Mouse (Mus musculus) midbrain, embryonic 11.5 days (tissue): ENCODE measurements around the gene Tmem260. TPM values are rescaled to one million over a fixed set of nuclear protein-coding genes. Genes with fewer than 3 reads are reported as not detected.
"Not testable (repeated sequence)": the region's sequence is repeated elsewhere in the genome, so short reads cannot be mapped to it uniquely, and the experiment has no call there.

Experiments
- ATAC-seq: fragments of 200-750 bp; cut with Nextera tagmentation; 2 replicates; pipeline ENCODE4 v1.8.0; 2017; ENCODE audit warnings: moderate TSS enrichment, moderate library complexity; ENCODE audit not compliant: low FRiP score
- DNase-seq: peaks from one replicate; pipeline ENCODE4 v3.0.0; 2015; ENCODE audit warnings: low spot score; ENCODE audit errors: missing footprints
- H3K27ac ChIP-seq: fragments of 300-500 bp; sonication (generic); 2 replicates; pipeline ENCODE4 v1.5.1; 2014; ENCODE audit warnings: low read depth, low read length
- H3K27me3 ChIP-seq: fragments of 300-500 bp; sonication (generic); 2 replicates; pipeline ENCODE4 v1.6.1; 2014; ENCODE audit warnings: mild to moderate bottlenecking, low read length, moderate library complexity, mixed read lengths; ENCODE audit not compliant: control insufficient read depth, insufficient read depth
- H3K36me3 ChIP-seq: fragments of 300-500 bp; sonication (generic); 2 replicates; pipeline ENCODE4 v1.6.1; 2014; ENCODE audit warnings: mild to moderate bottlenecking, low read length, moderate library complexity, mixed read lengths; ENCODE audit not compliant: control insufficient read depth, insufficient read depth
- H3K4me1 ChIP-seq: fragments of 300-500 bp; sonication (generic); 2 replicates; pipeline ENCODE4 v1.6.1; 2014; ENCODE audit warnings: low read length; ENCODE audit not compliant: control insufficient read depth, insufficient read depth
- H3K4me2 ChIP-seq: fragments of 300-500 bp; sonication (generic); 2 replicates; pipeline ENCODE4 v1.6.1; 2014; ENCODE audit warnings: mild to moderate bottlenecking, moderate library complexity
- H3K4me3 ChIP-seq: fragments of 300-500 bp; sonication (generic); 2 replicates; pipeline ENCODE4 v1.5.1; 2014; ENCODE audit warnings: low read depth, low read length
- H3K9ac ChIP-seq: fragments of 300-500 bp; sonication (generic); 2 replicates; pipeline ENCODE4 v1.6.1; 2014; ENCODE audit warnings: low read length
- H3K9me3 ChIP-seq: fragments of 300-500 bp; sonication (generic); 2 replicates; pipeline ENCODE4 v1.6.1; 2016; ENCODE audit warnings: low read length; ENCODE audit not compliant: control insufficient read depth
- WGBS: fragments of 180-500 bp; shearing (Covaris S2); extraction: QIAGEN DNeasy Blood & Tissue Kit; methylation state at CpG from one replicate; pipeline ENCODE4 v1.1.7; 2014; 5-methylcytosine and 5-hydroxymethylcytosine counted together
- polyA plus RNA-seq: library from polyadenylated mRNA; unstranded; fragments of >200 nt; fragmentation: Nextera tagmentation; extraction: Ambion mirVana; gene quantifications from 2 replicates; pipeline ENCODE4 v1.2.1, GENCODE M21; 2014

Tmem260 gene
- polyA plus RNA-seq, 1 experiment from 2014 or later: 25.2 TPM

DNA sequence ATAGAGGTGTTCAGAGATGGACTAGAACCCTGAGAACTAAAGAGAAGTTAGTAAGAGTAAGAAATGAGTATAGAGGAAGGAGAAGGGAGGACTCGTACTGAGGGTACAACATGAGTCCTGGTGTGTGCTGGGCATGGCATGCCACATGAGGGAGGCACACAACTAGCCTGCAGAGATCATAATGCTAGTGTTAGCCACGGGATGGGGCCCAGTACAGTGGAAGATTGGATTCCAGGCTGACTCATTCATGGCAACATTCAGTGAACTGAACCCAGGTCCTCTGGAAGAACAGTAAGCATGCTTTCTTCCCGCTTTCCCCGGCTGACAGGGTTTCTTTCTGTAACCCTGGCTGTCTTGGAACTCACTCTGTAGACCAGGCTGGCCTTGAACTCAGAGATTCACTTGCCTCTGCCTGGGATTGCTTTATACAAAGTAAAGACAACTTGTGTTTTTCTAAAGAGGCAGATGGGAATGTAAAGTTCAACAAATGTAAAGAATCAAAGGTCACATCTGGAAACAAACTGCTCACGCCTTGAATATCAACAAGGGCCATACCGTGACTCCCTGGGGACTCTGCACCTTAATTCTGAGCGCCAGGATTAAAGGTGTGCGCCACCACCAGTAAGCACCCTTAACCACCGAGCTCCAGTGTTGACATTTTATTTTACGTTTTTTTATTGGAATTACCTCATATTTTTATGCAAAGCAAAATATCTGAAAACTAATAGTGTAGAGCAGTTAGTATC lies 25.0 kb downstream of the Tmem260 start:
- Histone ChIP-seq H3K9ac (no peak overlapping the region), H3K27ac (no peak overlapping the region), H3K4me3 (no peak overlapping the region), H3K36me3 (no peaks in the 10 kb centered on the region), H3K9me3 (no peaks in the 10 kb centered on the region), H3K27me3 (no peaks in the 10 kb centered on the region), H3K4me2 (no peak overlapping the region), H3K4me1 (no peaks in the 10 kb centered on the region)
- ATAC-seq (no peak), DNase-seq (no peak)
- WGBS: 87% methylated on average over 10 of the region's 10 CpGs

DNA sequence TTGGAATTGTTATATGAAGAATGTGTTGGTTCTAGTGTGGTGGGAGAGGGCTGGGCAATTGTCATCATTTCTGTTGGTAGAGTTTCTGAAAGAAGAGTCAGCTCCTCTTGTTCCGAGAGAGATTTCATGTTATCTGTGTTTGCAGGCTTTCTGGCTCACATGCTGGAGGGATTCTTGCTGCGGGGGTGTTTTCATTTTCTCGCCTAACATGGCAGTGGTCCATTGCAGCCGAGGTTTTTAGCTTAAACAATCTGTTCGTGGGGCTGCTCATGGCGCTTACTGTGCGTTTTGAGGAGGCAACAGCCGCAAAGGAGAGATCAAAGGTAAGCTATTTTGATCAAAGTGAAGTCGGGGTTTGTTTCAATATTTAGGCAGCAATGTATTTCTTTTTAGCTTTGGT lies 26.3 kb downstream of the Tmem260 start:
- Histone ChIP-seq H3K36me3 (no peaks in the 10 kb centered on the region), H3K4me1 (no peaks in the 10 kb centered on the region), H3K9me3 (no peaks in the 10 kb centered on the region), H3K4me2 (no peak overlapping the region), H3K27ac (no peak overlapping the region), H3K9ac (no peak overlapping the region), H3K4me3 (no peak overlapping the region), H3K27me3 (no peaks in the 10 kb centered on the region)
- no peak for ATAC-seq
- DNase-seq: no peak
- WGBS: 89% methylated on average over 9 of the region's 9 CpGs

DNA sequence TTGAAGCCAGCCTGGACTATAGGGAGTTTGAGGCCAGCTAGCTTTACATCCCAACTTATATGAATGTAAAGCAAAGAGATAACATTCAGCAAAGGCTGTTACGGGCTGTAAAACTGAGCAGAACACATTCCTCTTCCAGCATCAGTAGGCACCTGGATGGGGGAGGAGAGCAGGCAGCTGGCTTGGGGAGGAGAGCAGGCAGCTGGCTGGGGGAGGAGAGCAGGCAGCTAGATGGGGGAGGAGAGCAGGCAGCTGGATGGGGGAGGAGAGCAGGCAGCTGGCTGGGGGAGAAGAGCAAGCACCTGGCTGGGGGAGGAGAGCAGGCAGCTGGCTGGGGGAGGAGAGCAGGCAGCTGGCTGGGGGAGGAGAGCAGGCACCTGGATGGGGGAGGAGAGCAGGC lies 29.4 kb downstream of the Tmem260 start:
- ATAC-seq (no peak), DNase-seq (peak; percentile 56)
- Histone ChIP-seq H3K36me3 (no peaks in the 10 kb centered on the region), H3K9me3 (no peaks in the 10 kb centered on the region), H3K27ac (peak overlapping the region; percentile 32), H3K4me3 (no peak overlapping the region), H3K9ac (no peak overlapping the region), H3K27me3 (no peaks in the 10 kb centered on the region), H3K4me2 (no peak overlapping the region), H3K4me1 (no peaks in the 10 kb centered on the region)
- WGBS: 74% methylated on average over 1 of the region's 1 CpGs

DNA sequence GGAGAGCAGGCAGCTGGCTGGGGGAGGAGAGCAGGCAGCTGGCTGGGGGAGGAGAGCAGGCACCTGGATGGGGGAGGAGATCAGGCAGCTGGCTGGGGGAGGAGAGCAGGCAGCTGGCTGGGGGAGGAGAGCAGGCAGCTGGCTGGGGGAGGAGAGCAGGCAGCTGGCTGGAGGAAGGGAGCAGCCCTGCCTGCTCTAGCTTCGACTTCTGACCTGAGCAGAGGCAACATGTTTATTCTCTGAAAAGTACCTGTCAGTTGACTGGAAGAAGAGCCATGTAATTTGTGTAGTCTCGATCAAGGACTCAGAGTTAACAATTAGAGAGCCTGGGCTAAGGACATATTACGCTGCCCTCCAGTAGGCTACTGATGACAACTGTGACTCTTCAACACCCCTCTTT lies 29.9 kb downstream of the Tmem260 start:
- ATAC-seq: not testable (repeated sequence)
- peak overlapping the region; percentile 44; the same call in 1 of the 2 replicates for H3K27ac ChIP-seq

DNA sequence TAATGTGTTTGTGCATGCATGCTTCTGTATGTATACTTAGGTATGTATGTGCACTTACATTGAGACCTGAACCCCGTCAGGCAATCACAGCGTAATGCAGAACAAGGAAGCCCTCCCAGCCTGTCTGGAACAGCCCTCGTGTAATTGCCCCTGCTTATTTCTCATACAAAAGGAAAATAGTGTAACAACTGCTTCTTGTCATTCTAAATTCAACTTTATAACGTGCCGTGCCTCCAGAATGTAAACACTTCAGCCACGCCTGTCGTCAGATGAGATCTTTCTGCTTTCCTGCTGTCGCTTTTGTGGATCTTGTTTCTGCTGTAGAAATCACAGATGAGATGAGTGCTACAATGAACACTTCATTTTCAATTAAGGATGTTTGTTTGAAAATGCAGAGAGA lies 30.4 kb downstream of the Tmem260 start:
- Histone ChIP-seq H3K27ac (peak overlapping the region; percentile 44; the same call in 1 of the 2 replicates), H3K9ac (no peak overlapping the region), H3K9me3 (no peaks in the 10 kb centered on the region), H3K4me1 (no peaks in the 10 kb centered on the region), H3K4me2 (no peak overlapping the region), H3K36me3 (no peaks in the 10 kb centered on the region), H3K27me3 (no peaks in the 10 kb centered on the region), H3K4me3 (no peak overlapping the region)
- DNase-seq: no peak
- no peak for ATAC-seq
- 77% methylated on average over 8 of the region's 8 CpGs for WGBS

More for the DNA sequence above, 29.9 kb downstream of the Tmem260 start:
- not testable (repeated sequence) for H3K9me3 ChIP-seq, H3K36me3 ChIP-seq, H3K9ac ChIP-seq, H3K27me3 ChIP-seq, H3K4me1 ChIP-seq, H3K4me3 ChIP-seq, H3K4me2 ChIP-seq, DNase-seq
- WGBS: 61% methylated on average over 3 of the region's 3 CpGs

DNA sequence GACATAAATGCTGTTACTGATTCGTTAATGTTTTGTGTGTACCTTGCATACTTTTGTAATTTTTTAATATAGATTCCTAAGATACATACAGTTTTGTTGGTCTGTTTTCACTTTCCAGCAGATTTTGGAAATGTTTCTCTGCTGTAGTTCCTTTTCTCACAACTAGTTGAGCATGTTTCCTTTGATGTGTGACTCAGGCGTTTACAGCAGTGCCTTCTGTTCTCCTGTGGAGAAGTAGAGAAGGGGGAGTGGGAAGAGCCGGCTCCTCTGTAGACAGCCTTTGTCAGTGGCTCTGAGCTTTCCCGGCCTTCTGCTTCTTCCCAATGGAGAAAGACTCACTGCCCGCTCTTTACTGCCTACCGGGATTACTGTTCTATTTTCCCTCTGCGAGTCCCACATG lies 35.7 kb downstream of the Tmem260 start:
- Histone ChIP-seq H3K4me3 (no peak overlapping the region), H3K27me3 (no peaks in the 10 kb centered on the region), H3K4me1 (no peaks in the 10 kb centered on the region), H3K36me3 (no peaks in the 10 kb centered on the region), H3K4me2 (no peak overlapping the region), H3K27ac (no peak overlapping the region), H3K9ac (no peak overlapping the region), H3K9me3 (no peaks in the 10 kb centered on the region)
- DNase-seq (no peak), ATAC-seq (no peak)
- WGBS: 37% methylated on average over 7 of the region's 7 CpGs

DNA sequence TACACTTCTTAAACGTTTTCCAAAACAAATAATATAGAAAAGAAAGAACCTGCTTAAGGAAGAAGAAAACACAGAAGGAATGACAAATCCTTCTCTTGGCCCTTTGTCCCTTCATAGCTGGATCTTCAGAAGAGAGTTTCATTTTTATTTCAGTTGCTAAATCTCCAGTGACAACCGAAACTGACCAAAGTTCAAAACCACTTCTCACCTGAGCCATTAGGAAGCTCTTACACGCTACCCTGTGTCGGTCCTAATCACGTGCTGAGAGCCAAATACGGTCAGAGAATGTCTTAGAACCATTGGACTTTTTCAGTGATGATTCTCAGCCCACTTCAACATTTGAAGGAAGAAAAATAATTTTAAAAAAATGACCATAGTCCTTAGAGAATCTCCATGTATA lies 36.8 kb downstream of the Tmem260 start:
- no peak for ATAC-seq

DNA sequence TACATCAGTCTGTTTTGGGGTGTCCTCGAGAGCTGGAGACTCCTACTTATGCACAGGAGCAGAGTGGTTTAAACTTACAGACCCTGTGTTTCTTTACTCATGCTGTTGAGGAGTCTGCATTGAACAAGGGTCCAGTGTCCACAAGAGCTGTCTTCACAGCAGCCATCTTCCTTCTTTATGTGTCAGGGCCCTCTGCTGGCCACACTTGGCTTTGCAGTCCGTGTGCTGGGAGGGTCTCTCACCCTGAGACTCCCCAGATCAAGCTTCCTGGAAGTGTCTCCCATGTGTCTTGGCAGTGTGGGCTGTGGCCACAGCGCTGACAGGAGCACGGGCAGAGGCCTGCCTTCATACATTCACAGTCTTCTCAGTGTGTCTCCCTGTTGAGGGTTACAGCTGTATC lies 48.0 kb downstream of the Tmem260 start:
- Histone ChIP-seq H3K9ac (no peak overlapping the region), H3K27ac (no peak overlapping the region), H3K36me3 (no peaks in the 10 kb centered on the region), H3K4me3 (no peak overlapping the region), H3K4me2 (no peak overlapping the region), H3K4me1 (no peaks in the 10 kb centered on the region; the same call in 1 of the 2 replicates), H3K9me3 (no peaks in the 10 kb centered on the region), H3K27me3 (no peaks in the 10 kb centered on the region)
- DNase-seq (peak; percentile 98), ATAC-seq (peak; percentile 55)
- 35% methylated on average over 4 of the region's 4 CpGs for WGBS

More for the DNA sequence above, 36.8 kb downstream of the Tmem260 start:
- Histone ChIP-seq H3K27ac (no peak overlapping the region), H3K9me3 (no peaks in the 10 kb centered on the region), H3K4me1 (no peaks in the 10 kb centered on the region), H3K36me3 (no peaks in the 10 kb centered on the region), H3K27me3 (no peaks in the 10 kb centered on the region), H3K9ac (no peak overlapping the region), H3K4me3 (no peak overlapping the region), H3K4me2 (no peak overlapping the region)
- DNase-seq: no peak
- 85% methylated on average over 6 of the region's 6 CpGs for WGBS

DNA sequence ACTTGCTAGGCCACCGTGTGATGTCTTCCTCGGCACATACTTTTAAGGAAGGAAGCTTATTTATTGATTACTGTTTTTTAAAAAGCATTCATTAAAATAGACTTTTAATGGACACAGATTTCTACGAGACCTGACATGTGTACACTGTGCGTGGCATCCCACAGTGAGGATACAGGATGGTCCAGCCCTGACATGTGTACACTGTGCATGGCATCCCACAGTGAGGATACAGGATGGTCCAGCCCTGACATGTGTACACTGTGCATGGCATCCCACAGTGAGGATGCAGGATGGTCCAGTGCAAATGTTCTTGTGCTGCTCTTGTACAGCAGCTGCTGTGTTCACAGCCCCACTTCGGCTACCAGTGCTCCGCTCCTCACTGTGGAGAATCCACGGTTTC lies 56.6 kb downstream of the Tmem260 start:
- no peaks in the 10 kb centered on the region for H3K27me3 ChIP-seq
- peak; percentile 63; the same call in 1 of the 2 replicates for ATAC-seq
- WGBS: 89% methylated on average over 7 of the region's 7 CpGs

More for the DNA sequence above, 56.6 kb downstream of the Tmem260 start:
- Histone ChIP-seq H3K4me1 (peaks cover 7% of the 10 kb centered on the region; the same call in 1 of the 2 replicates), H3K4me2 (no peak overlapping the region), H3K9me3 (no peaks in the 10 kb centered on the region), H3K27ac (no peak overlapping the region), H3K9ac (no peak overlapping the region), H3K4me3 (no peak overlapping the region), H3K36me3 (no peaks in the 10 kb centered on the region)
- no peak for DNase-seq
